ENCODE assay signal across 8 mouse cellular contexts in the genomic region with DNA sequence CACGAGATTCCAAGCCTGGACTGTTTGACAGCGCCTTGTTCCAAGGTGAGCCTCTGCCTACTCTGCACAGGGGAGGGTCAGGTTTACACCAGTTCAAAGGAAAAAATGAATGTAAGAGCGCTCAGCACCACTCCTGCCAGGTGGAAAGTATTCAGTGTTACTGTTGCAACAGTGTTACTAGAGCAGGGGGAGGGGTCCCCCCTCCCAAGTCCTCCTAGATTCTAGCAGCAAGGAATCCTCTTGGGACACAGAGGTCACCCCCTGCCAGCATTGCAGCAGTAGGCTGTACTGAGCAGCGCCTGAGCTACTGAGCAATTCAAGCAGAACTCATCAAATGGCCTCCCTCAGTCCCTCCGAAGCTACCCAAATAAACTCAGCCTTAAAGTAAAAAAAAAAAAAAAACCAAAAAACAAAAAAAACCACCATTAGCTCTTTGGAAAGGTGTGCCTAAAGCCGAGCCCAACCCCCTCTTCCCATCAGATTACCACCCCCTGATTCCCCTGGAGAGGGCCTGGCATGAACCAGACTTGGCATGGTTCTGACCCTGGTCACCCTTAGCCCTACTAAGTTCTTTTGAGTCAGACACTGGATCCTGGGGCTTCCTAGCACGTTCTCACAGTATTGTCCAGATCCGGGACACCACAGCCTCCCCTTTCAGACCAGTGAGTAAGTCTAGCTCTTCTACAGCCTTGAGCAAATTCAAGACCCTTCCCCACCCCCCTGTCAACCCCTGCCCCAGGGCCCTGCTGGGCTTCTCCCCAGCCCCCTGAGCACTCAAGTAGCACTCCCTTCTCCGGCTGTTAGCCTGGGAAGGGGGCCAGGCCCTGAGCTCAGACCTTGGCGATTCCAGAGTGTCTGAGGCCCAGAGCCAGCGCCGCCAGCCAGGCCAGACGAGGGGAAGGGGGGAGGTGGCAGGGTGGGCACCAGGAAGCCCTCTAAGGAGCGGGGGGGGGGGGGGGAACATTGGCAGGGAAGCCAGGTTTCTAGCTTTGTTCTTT. TPM values are rescaled to one million over a fixed set of nuclear protein-coding genes. Genes with fewer than 3 reads are reported as not detected.
DNase-seq lines count a peak whose midpoint lies in the region; ATAC-seq and TF ChIP-seq lines count a peak whose summit lies in the region.

A gene (plus strand): TSS at position 585 of the 998 bp plus-strand sequence.

- peak within 1 kb of the TSS; percentile 90 for H3K4me2 ChIP-seq in embryonic facial prominence, embryonic 15.5 days (replicated peaks)
- peak within 1 kb of the TSS; percentile 96 for H3K4me2 ChIP-seq in heart, embryonic 16.5 days (ENCODE audit: low read depth, low read length)
- H3K4me2 ChIP-seq in lung, embryonic 15.5 days = peak within 1 kb of the TSS; percentile 92
- H3K4me2 ChIP-seq in stomach, embryonic 14.5 days (replicated peaks; ENCODE audit: low read depth, low read length) = peak within 1 kb of the TSS; percentile 98

- DNase-seq in spleen, adult 2 months (ENCODE audit: low read depth in 1 of 2, low spot score in 2 of 2) = no peak
- no peak for DNase-seq in spleen, adult 12 weeks (ENCODE audit: low spot score)
- DNase-seq in kidney, postnatal 36 days = peak; percentile 38 to 50
- DNase-seq in right cerebral cortex, adult 18-20 months = no peak

- no peak within 1 kb of the TSS for H3K27ac ChIP-seq in spleen, adult 2 months (ENCODE audit: insufficient read depth, low read length)
- H3K27ac ChIP-seq in embryonic facial prominence, embryonic 15.5 days (replicated peaks) = peak within 1 kb of the TSS; percentile 93
- peak within 1 kb of the TSS; percentile 95 for H3K27ac ChIP-seq in heart, embryonic 16.5 days (ENCODE audit: low read length)
- peak within 1 kb of the TSS; percentile 99 for H3K27ac ChIP-seq in lung, embryonic 15.5 days
- H3K27ac ChIP-seq in stomach, embryonic 14.5 days (ENCODE audit: low read length) = peak within 1 kb of the TSS; percentile 94

- peaks cover 15% of the 10 kb centered on the region for H3K27me3 ChIP-seq in spleen, adult 2 months (ENCODE audit: control insufficient read depth, insufficient read depth, low read length)
- peaks cover 20% of the 10 kb centered on the region for H3K27me3 ChIP-seq in embryonic facial prominence, embryonic 15.5 days
- H3K27me3 ChIP-seq in heart, embryonic 16.5 days (ENCODE audit: control insufficient read depth, insufficient read depth, low read length) = 0 out of 2 replicates have a peak, but pooled peaks cover 4% of the 10 kb centered on the region
- peaks cover 7% of the 10 kb centered on the region for H3K27me3 ChIP-seq in lung, embryonic 15.5 days
- H3K27me3 ChIP-seq in stomach, embryonic 14.5 days (ENCODE audit: control insufficient read depth, insufficient read depth, low read length) = no peaks in the 10 kb centered on the region

- ATAC-seq in embryonic facial prominence, embryonic 15.5 days (ENCODE audit: insufficient number of reproducible peaks, low FRiP score, low TSS enrichment, low read depth) = peak; percentile 78
- peak; percentile 67 for ATAC-seq in heart, embryonic 16.5 days (replicated peaks; ENCODE audit: extremely low read depth, insufficient read depth, low FRiP score)
- ATAC-seq in lung, embryonic 15.5 days (ENCODE audit: borderline replicate concordance, extremely low read depth, low FRiP score, low TSS enrichment) = peak; percentile 85
- peak; percentile 31; the same call in 1 of the 2 replicates for ATAC-seq in stomach, embryonic 14.5 days (ENCODE audit: insufficient number of reproducible peaks, insufficient read depth, low FRiP score, low read depth)

- peaks cover 9% of the 10 kb centered on the region; the same call in 1 of the 2 replicates for H3K4me1 ChIP-seq in spleen, adult 2 months (ENCODE audit: control insufficient read depth, insufficient read depth, insufficient read length)
- peaks cover 50% of the 10 kb centered on the region for H3K4me1 ChIP-seq in embryonic facial prominence, embryonic 15.5 days
- peaks cover 37% of the 10 kb centered on the region for H3K4me1 ChIP-seq in heart, embryonic 16.5 days (ENCODE audit: control insufficient read depth, insufficient read depth, low read length)
- H3K4me1 ChIP-seq in lung, embryonic 15.5 days = peaks cover 46% of the 10 kb centered on the region
- peaks cover 27% of the 10 kb centered on the region for H3K4me1 ChIP-seq in stomach, embryonic 14.5 days (ENCODE audit: control insufficient read depth, insufficient read depth, low read length)

- peak within 1 kb of the TSS; percentile 39; the same call in 1 of the 2 replicates for H3K4me3 ChIP-seq in spleen, adult 2 months (ENCODE audit: extremely low read depth, insufficient read depth, insufficient read length)
- peak within 1 kb of the TSS; percentile 73 for H3K4me3 ChIP-seq in embryonic facial prominence, embryonic 15.5 days (replicated peaks)
- H3K4me3 ChIP-seq in heart, embryonic 16.5 days (ENCODE audit: low read length) = peak within 1 kb of the TSS; percentile 85
- peak within 1 kb of the TSS; percentile 71 for H3K4me3 ChIP-seq in lung, embryonic 15.5 days
- H3K4me3 ChIP-seq in stomach, embryonic 14.5 days (ENCODE audit: low read depth, low read length) = peak within 1 kb of the TSS; percentile 77

- TF ChIP-seq CTCF in spleen, adult 2 months (IDR thresholded peaks at IDR 0.05; ENCODE audit: extremely low read depth, insufficient read depth, insufficient read length, insufficient replicate concordance) = no peak

- no peaks in the 10 kb centered on the region for H3K36me3 ChIP-seq in spleen, adult 2 months (ENCODE audit: control insufficient read depth, insufficient read depth, low read length)
- no peaks in the 10 kb centered on the region for H3K36me3 ChIP-seq in embryonic facial prominence, embryonic 15.5 days
- no peaks in the 10 kb centered on the region for H3K36me3 ChIP-seq in heart, embryonic 16.5 days (ENCODE audit: control insufficient read depth, insufficient read depth)
- no peaks in the 10 kb centered on the region for H3K36me3 ChIP-seq in lung, embryonic 15.5 days
- H3K36me3 ChIP-seq in stomach, embryonic 14.5 days (ENCODE audit: control insufficient read depth, insufficient read depth, low read length) = no peaks in the 10 kb centered on the region

- no peak for TF ChIP-seq POLR2A in spleen, adult 2 months (IDR thresholded peaks at IDR 0.05; ENCODE audit: low read depth, low read length)

- H3K9me3 ChIP-seq in embryonic facial prominence, embryonic 15.5 days (replicated peaks) = no peaks in the 10 kb centered on the region
- no peaks in the 10 kb centered on the region for H3K9me3 ChIP-seq in heart, embryonic 16.5 days (replicated peaks; ENCODE audit: control insufficient read depth, low read length)
- no peaks in the 10 kb centered on the region for H3K9me3 ChIP-seq in lung, embryonic 15.5 days
- H3K9me3 ChIP-seq in stomach, embryonic 14.5 days (ENCODE audit: control insufficient read depth, low read depth, low read length) = no peaks in the 10 kb centered on the region

- 73% methylated on average over 14 of the region's 14 CpGs for WGBS in spleen, adult 2 months
- WGBS in embryonic facial prominence, embryonic 15.5 days = 25% methylated on average over 10 of the region's 14 CpGs
- WGBS in heart, embryonic 16.5 days = 37% methylated on average over 13 of the region's 14 CpGs
- WGBS in lung, embryonic 15.5 days = 14% methylated on average over 13 of the region's 14 CpGs
- 22% methylated on average over 14 of the region's 14 CpGs for WGBS in stomach, embryonic 14.5 days

- H3K9ac ChIP-seq in embryonic facial prominence, embryonic 15.5 days = peak within 1 kb of the TSS; percentile 71
- peak within 1 kb of the TSS; percentile 96 for H3K9ac ChIP-seq in heart, embryonic 16.5 days (ENCODE audit: low read length)
- H3K9ac ChIP-seq in lung, embryonic 15.5 days = peak within 1 kb of the TSS; percentile 85
- peak within 1 kb of the TSS; percentile 89 for H3K9ac ChIP-seq in stomach, embryonic 14.5 days (replicated peaks; ENCODE audit: low read depth, low read length)

RNA-seq across cellular contexts. Expression of the gene that starts here (rescaled TPM):
- 22.5 and 25.8 TPM in 2 replicates for polyA plus RNA-seq in spleen, adult 2 months (2012; rRNA removed)
- polyA plus RNA-seq in embryonic facial prominence, embryonic 15.5 days (2015; fragmentation: Nextera tagmentation; extraction: Ambion mirVana) = 52.5 and 53.5 TPM in 2 replicates
- 27.3 and 31.5 TPM in 2 replicates for polyA plus RNA-seq in heart, embryonic 16.5 days (2015; fragmentation: Nextera tagmentation; extraction: Ambion mirVana)
- 47.2 and 54.9 TPM in 2 replicates for polyA plus RNA-seq in lung, embryonic 15.5 days (2015; fragmentation: Nextera tagmentation; extraction: Ambion mirVana)
- 33.8 and 35.2 TPM in 2 replicates for polyA plus RNA-seq in stomach, embryonic 14.5 days (2014; fragmentation: Nextera tagmentation; extraction: Ambion mirVana)

Comparison
In these comparisons a context has a peak if more than half of its experiments do, and no peak if none do; other contexts are left out.
1. DNase-seq: peak in kidney, postnatal 36 days (2 of 2); none in spleen, adult 2 months (0 of 2), spleen, adult 12 weeks (single experiment) and right cerebral cortex, adult 18-20 months (single experiment).
2. ATAC-seq: peak in every context shown above with its lines; median percentile 85 in lung, embryonic 15.5 days; 78 in embryonic facial prominence, embryonic 15.5 days; 67 in heart, embryonic 16.5 days; 31 in stomach, embryonic 14.5 days.
3. Peak in every context shown above with its lines, with median percentiles within 50 percentile points of each other: H3K4me3 ChIP-seq, H3K4me2 ChIP-seq and H3K9ac ChIP-seq.